Mouse (Mus musculus): ENCODE measurements around the gene Pias3. TPM values are rescaled to one million over a fixed set of nuclear protein-coding genes. Genes with fewer than 3 reads are reported as not detected.

Gene Pias3
- total RNA-seq (2012; rRNA removed), result 14.6 and 27.9 TPM in 2 replicates

- H3K4me3 ChIP-seq (ENCODE audit: insufficient read depth in 1 of 2, low read depth in 1 of 2, low read length in 2 of 2, poor library complexity in 1 of 2, severe bottlenecking in 1 of 2), result peak within 1 kb of the TSS; percentile 88 to 92
- no peaks in the 10 kb centered on the region for H3K9me3 ChIP-seq (ENCODE audit: control insufficient read depth, insufficient read depth, low read depth, low read length)
- peak within 1 kb of the TSS; percentile 90 for H3K9ac ChIP-seq (ENCODE audit: insufficient read depth, low read depth, low read length, poor library complexity, severe bottlenecking)
- peaks cover 13 to 18% of the 10 kb centered on the region in 2 experiments for H3K4me1 ChIP-seq (ENCODE audit: control insufficient read depth in 2 of 2, insufficient read depth in 2 of 2, low read length in 2 of 2, poor library complexity in 1 of 2)
- H3K27ac ChIP-seq (ENCODE audit: insufficient read depth, low read depth, low read length, poor library complexity, severe bottlenecking), result peak within 1 kb of the TSS; percentile 80
- H3K36me3 ChIP-seq (ENCODE audit: control insufficient read depth, insufficient read depth, low read length, poor library complexity, severe bottlenecking), result 0 out of 2 replicates have a peak, but pooled peaks cover 1% of the 10 kb centered on the region
- in situ Hi-C loops (cut with MboI; ENCODE audit: low sequenced_read_pairs in 2 of 2, unreplicated experiment in 2 of 2), result no loop called here
- DNase-seq (ENCODE audit: low read depth, low spot score), result peak; percentile 85
- TF ChIP-seq ZNF384 (IDR thresholded peaks at IDR 0.05; ENCODE audit: low read depth, low read length), result no peak
- no peak for TF ChIP-seq ZC3H11A (IDR thresholded peaks at IDR 0.05; ENCODE audit: borderline replicate concordance, low read depth, low read length)
- TF ChIP-seq CHD2 (IDR thresholded peaks at IDR 0.05; ENCODE audit: low read depth, low read length), result no peak
- TF ChIP-seq MAFK (IDR thresholded peaks at IDR 0.05; ENCODE audit: insufficient read depth, low read depth, low read length), result no peak
- no peak for TF ChIP-seq HCFC1 (IDR thresholded peaks at IDR 0.05; ENCODE audit: borderline replicate concordance, insufficient read depth, low read length)
These were observed at the start of gene Pias3 for GRCm38 (mm10) chr3:96696198-96696765. Pias3 (plus strand) TSS chr3:96696384.

GRCm38 (mm10) chr3:96647365-96647764 is 48.8 kb upstream of the Pias3 start:
- Histone ChIP-seq H3K4me1 (ENCODE audit: control insufficient read depth in 2 of 2, insufficient read depth in 2 of 2, low read length in 2 of 2, poor library complexity in 1 of 2) (peaks cover 0 to 7% of the 10 kb centered on the region in 2 experiments; a peak in 1 of 4 replicates), H3K27ac (ENCODE audit: insufficient read depth, low read depth, low read length, poor library complexity, severe bottlenecking) (no peak overlapping the region), H3K36me3 (ENCODE audit: control insufficient read depth, insufficient read depth, low read length, poor library complexity, severe bottlenecking) (peaks cover 3% of the 10 kb centered on the region), H3K4me3 (ENCODE audit: insufficient read depth in 1 of 2, low read depth in 1 of 2, low read length in 2 of 2, poor library complexity in 1 of 2, severe bottlenecking in 1 of 2) (no peak overlapping the region), H3K9ac (ENCODE audit: insufficient read depth, low read depth, low read length, poor library complexity, severe bottlenecking) (no peak overlapping the region), H3K9me3 (ENCODE audit: control insufficient read depth, insufficient read depth, low read depth, low read length) (no peaks in the 10 kb centered on the region)
- TF ChIP-seq CHD2 (IDR thresholded peaks at IDR 0.05; ENCODE audit: low read depth, low read length) (no peak), ZNF384 (IDR thresholded peaks at IDR 0.05; ENCODE audit: low read depth, low read length) (no peak), HCFC1 (IDR thresholded peaks at IDR 0.05; ENCODE audit: borderline replicate concordance, insufficient read depth, low read length) (no peak), MAFK (IDR thresholded peaks at IDR 0.05; ENCODE audit: insufficient read depth, low read depth, low read length) (no peak), ZC3H11A (IDR thresholded peaks at IDR 0.05; ENCODE audit: borderline replicate concordance, low read depth, low read length) (no peak)
- in situ Hi-C loops (cut with MboI; ENCODE audit: low sequenced_read_pairs in 2 of 2, unreplicated experiment in 2 of 2), result no loop called here
- DNase-seq (ENCODE audit: low read depth, low spot score), result no peak

- no peak for DNase-seq (ENCODE audit: low read depth, low spot score)
- in situ Hi-C loops (cut with MboI; ENCODE audit: low sequenced_read_pairs in 2 of 2, unreplicated experiment in 2 of 2), result no loop called here
- Histone ChIP-seq H3K27ac (ENCODE audit: insufficient read depth, low read depth, low read length, poor library complexity, severe bottlenecking) (no peak overlapping the region), H3K9me3 (ENCODE audit: control insufficient read depth, insufficient read depth, low read depth, low read length) (no peaks in the 10 kb centered on the region), H3K4me3 (ENCODE audit: insufficient read depth in 1 of 2, low read depth in 1 of 2, low read length in 2 of 2, poor library complexity in 1 of 2, severe bottlenecking in 1 of 2) (no peak overlapping the region), H3K4me1 (ENCODE audit: control insufficient read depth in 2 of 2, insufficient read depth in 2 of 2, low read length in 2 of 2, poor library complexity in 1 of 2) (peaks cover 5 to 7% of the 10 kb centered on the region in 2 experiments; a peak in 2 of 4 replicates), H3K36me3 (ENCODE audit: control insufficient read depth, insufficient read depth, low read length, poor library complexity, severe bottlenecking) (no peaks in the 10 kb centered on the region), H3K9ac (ENCODE audit: insufficient read depth, low read depth, low read length, poor library complexity, severe bottlenecking) (no peak overlapping the region)
- TF ChIP-seq HCFC1 (IDR thresholded peaks at IDR 0.05; ENCODE audit: borderline replicate concordance, insufficient read depth, low read length) (no peak), CHD2 (IDR thresholded peaks at IDR 0.05; ENCODE audit: low read depth, low read length) (no peak), ZC3H11A (IDR thresholded peaks at IDR 0.05; ENCODE audit: borderline replicate concordance, low read depth, low read length) (no peak), ZNF384 (IDR thresholded peaks at IDR 0.05; ENCODE audit: low read depth, low read length) (no peak), MAFK (IDR thresholded peaks at IDR 0.05; ENCODE audit: insufficient read depth, low read depth, low read length) (no peak)
These were observed 35.3 kb upstream of the Pias3 start for GRCm38 (mm10) chr3:96660901-96661300.

- no peak overlapping the region for H3K27ac ChIP-seq (ENCODE audit: insufficient read depth, low read depth, low read length, poor library complexity, severe bottlenecking)
- H3K36me3 ChIP-seq (ENCODE audit: control insufficient read depth, insufficient read depth, low read length, poor library complexity, severe bottlenecking), result no peaks in the 10 kb centered on the region
- no peak overlapping the region; a peak in 1 of 4 replicates for H3K4me3 ChIP-seq (ENCODE audit: insufficient read depth in 1 of 2, low read depth in 1 of 2, low read length in 2 of 2, poor library complexity in 1 of 2, severe bottlenecking in 1 of 2)
- DNase-seq (ENCODE audit: low read depth, low spot score), result no peak
- in situ Hi-C loops (cut with MboI; ENCODE audit: low sequenced_read_pairs in 2 of 2, unreplicated experiment in 2 of 2), result no loop called here
- TF ChIP-seq HCFC1 (IDR thresholded peaks at IDR 0.05; ENCODE audit: borderline replicate concordance, insufficient read depth, low read length), result no peak
- TF ChIP-seq MAFK (IDR thresholded peaks at IDR 0.05; ENCODE audit: insufficient read depth, low read depth, low read length), result no peak
- no peak for TF ChIP-seq ZC3H11A (IDR thresholded peaks at IDR 0.05; ENCODE audit: borderline replicate concordance, low read depth, low read length)
- no peak for TF ChIP-seq ZNF384 (IDR thresholded peaks at IDR 0.05; ENCODE audit: low read depth, low read length)
- TF ChIP-seq CHD2 (IDR thresholded peaks at IDR 0.05; ENCODE audit: low read depth, low read length), result no peak
- H3K9me3 ChIP-seq (ENCODE audit: control insufficient read depth, insufficient read depth, low read depth, low read length), result no peaks in the 10 kb centered on the region
- H3K9ac ChIP-seq (ENCODE audit: insufficient read depth, low read depth, low read length, poor library complexity, severe bottlenecking), result no peak overlapping the region
- H3K4me1 ChIP-seq (ENCODE audit: control insufficient read depth in 2 of 2, insufficient read depth in 2 of 2, low read length in 2 of 2, poor library complexity in 1 of 2), result peaks cover 0 to 5% of the 10 kb centered on the region in 2 experiments; a peak in 1 of 4 replicates
These were observed 33.4 kb upstream of the Pias3 start for GRCm38 (mm10) chr3:96662731-96663316.
